Mouse (Mus musculus) liver, postnatal 0 days (tissue): ENCODE measurements at regions not wholly inside any gene's neighbourhood (a gene's known extent, or its start where the extent isn't known, plus 50 kb on each side); places are given as distances from the start of the nearest gene placed in this dataset.

Experiments
- CTCF ChIP-seq: sonication (generic); IDR thresholded peaks from 2 replicates; pipeline ENCODE4 v1.5.1; 2016; ENCODE audit warnings: antibody characterized with exemption, low read depth
- EP300 ChIP-seq: IDR thresholded peaks from 2 replicates; pipeline ENCODE4 v1.6.1; 2016; ENCODE audit warnings: antibody characterized with exemption, low read depth, mild to moderate bottlenecking

DNA sequence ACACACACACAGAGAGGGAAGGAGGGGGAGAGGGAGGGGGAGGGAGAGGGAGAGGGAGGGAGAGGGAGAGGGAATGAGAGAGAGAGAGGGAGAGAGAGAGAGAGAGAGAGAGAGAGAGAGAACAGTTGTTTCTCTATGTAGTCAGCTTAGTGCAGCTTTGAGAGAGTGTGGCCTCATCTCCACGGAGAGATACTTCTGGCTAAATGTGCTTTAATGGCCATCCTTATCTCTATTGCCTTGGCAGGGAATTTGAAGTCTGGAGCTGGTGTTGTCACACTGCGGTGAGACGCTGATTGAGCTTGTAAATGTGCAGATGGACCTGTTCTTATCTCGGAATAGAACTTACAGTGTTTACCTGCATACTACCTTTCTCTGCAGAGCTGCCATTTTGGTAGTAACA is 160.9 kb upstream of the Arglu1 start:
- no peak for TF ChIP-seq CTCF
- TF ChIP-seq EP300: no peak
